Mouse (Mus musculus): ENCODE measurements around the gene Tcf3. TPM values are rescaled to one million over a fixed set of nuclear protein-coding genes. Genes with fewer than 3 reads are reported as not detected.

Gene Tcf3
- polyA plus RNA-seq, 2 experiments, result 129 to 191 TPM

DNA sequence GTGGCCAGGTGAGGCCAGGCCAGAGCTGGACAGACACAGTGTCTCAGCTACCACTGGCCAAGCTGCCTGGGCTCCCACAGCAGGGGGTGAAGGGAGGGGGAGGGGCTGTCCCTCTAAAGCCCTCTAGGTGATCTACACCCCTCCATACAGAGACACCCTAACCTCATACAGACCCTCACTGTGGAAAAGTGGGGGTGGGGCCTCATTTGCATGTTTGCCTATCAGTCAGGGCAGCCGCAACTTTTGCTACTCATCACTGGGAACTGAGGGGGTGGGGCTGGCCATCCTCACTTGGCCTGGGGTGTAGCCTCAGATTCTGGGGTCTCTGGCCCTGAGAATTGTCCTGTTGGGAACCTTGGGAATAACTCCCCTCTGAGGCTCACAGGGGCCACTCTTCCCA lies 11.6 kb upstream of the Tcf3 start:
- H3K9me3 ChIP-seq (ENCODE audit: control insufficient read depth, low read length), result no peaks in the 10 kb centered on the region
- H3K27me3 ChIP-seq (ENCODE audit: control insufficient read depth, insufficient read depth, low read length), result 0 out of 2 replicates have a peak, but pooled peaks cover 4% of the 10 kb centered on the region

DNA sequence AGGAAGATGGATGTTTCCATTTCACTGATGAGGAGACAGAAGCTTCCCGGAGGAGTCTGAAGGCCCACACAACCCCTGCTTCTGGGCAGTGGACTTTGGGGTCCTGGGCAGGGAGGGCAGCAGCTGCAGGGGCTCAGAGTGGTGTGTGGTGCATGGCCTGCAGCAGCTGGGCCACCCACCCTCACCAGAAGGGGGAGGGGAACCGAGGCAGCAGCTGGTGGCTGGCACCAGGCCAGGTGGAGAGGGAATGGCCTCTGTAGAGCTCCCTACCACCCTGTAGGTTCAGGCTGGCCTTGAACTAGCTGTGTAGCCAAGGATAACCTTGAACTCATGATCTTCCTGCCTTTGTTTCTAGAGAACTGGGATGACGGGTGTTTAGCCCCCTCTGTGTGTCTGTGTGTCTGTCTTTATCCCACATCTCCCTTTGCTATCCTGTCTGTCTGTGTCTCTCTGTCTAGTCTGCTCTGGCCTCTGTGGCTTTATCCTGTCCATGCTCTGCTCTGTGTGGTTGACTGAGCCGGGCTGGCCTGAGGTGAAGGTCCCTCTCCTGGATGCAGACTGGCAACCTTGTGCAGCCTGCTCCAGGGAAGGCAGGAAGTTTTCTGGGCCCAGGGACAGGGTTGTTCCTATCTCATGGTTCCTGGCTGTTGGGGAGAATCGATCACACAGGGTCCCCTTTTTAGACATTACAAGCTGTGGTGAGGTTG lies 11.0 kb upstream of the Tcf3 start:
- H3K27me3 ChIP-seq (ENCODE audit: control insufficient read depth, insufficient read depth, low read length), result 0 out of 2 replicates have a peak, but pooled peaks cover 4% of the 10 kb centered on the region
- H3K36me3 ChIP-seq (ENCODE audit: control insufficient read depth, insufficient read depth, low read length), result no peaks in the 10 kb centered on the region
- peak; percentile 62 for ATAC-seq (ENCODE audit: low FRiP score, low read depth)
- TF ChIP-seq POLR2A (IDR thresholded peaks at IDR 0.05; ENCODE audit: borderline replicate concordance, extremely low read depth, insufficient read depth, insufficient read length), result no peak
- DNase-seq (ENCODE audit: low spot score), result no peak
- no peak overlapping the region for H3K4me3 ChIP-seq (replicated peaks; ENCODE audit: low read length)
- H3K27ac ChIP-seq (replicated peaks; ENCODE audit: low read depth, low read length), result no peak overlapping the region
- peak overlapping the region; percentile 25; the same call in 1 of the 2 replicates for H3K9ac ChIP-seq (ENCODE audit: low read depth, low read length, severe bottlenecking)
- no peaks in the 10 kb centered on the region for H3K4me1 ChIP-seq (ENCODE audit: control insufficient read depth, insufficient read depth, low read length)
- H3K9me3 ChIP-seq (ENCODE audit: control insufficient read depth, low read length), result no peaks in the 10 kb centered on the region
- no peak overlapping the region for H3K4me2 ChIP-seq (replicated peaks; ENCODE audit: low read depth, low read length, severe bottlenecking)
- WGBS, result 51% methylated on average over 4 of the region's 5 CpGs

More for the DNA sequence above, 11.6 kb upstream of the Tcf3 start:
- 25% methylated on average over 1 of the region's 1 CpGs for WGBS
- H3K4me3 ChIP-seq (replicated peaks; ENCODE audit: low read length), result no peak overlapping the region
- H3K4me1 ChIP-seq (ENCODE audit: control insufficient read depth, insufficient read depth, low read length), result no peaks in the 10 kb centered on the region
- DNase-seq (ENCODE audit: low spot score) (no peak), ATAC-seq (ENCODE audit: low FRiP score, low read depth) (no peak)
- H3K27ac ChIP-seq (replicated peaks; ENCODE audit: low read depth, low read length), result no peak overlapping the region
- TF ChIP-seq POLR2A (IDR thresholded peaks at IDR 0.05; ENCODE audit: borderline replicate concordance, extremely low read depth, insufficient read depth, insufficient read length), result no peak
- H3K9ac ChIP-seq (ENCODE audit: low read depth, low read length, severe bottlenecking), result no peak overlapping the region
- H3K36me3 ChIP-seq (ENCODE audit: control insufficient read depth, insufficient read depth, low read length), result no peaks in the 10 kb centered on the region
- no peak overlapping the region for H3K4me2 ChIP-seq (replicated peaks; ENCODE audit: low read depth, low read length, severe bottlenecking)

DNA sequence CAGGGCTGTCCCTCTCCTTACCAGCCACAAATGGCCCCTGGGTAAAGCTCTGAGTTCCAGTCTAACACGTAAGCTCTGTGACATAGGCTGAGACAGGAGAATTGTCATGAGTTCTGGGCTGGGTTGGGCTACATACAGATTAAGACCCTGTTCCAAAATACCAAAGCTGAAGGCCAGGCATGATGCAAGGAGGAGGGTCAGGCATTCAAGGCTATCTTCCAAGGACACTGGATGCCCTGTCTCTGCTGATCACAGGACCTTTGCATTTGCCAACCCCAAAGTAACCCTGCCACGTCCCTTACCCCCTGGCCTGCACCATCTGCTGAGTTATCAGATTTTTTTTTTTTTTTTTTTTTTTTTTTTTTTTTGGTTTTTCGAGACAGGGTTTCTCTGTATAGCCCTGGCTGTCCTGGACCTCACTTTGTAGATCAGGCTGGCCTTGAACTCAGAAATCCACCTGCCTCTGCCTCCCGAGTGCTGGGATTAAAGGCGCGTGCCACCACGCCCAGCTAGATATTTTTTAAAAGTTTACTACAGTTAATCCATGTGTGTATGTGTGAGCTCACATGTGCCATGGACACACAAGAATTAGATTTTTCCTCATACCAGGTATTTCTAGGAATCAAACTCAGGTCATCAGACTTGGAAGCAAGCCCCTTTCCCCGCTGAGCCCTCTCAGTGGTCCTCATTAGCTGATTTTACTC lies 10.3 kb upstream of the Tcf3 start:
- H3K27ac ChIP-seq (replicated peaks; ENCODE audit: low read depth, low read length), result no peak overlapping the region
- H3K27me3 ChIP-seq (ENCODE audit: control insufficient read depth, insufficient read depth, low read length), result 0 out of 2 replicates have a peak, but pooled peaks cover 4% of the 10 kb centered on the region
- no peak overlapping the region for H3K4me3 ChIP-seq (replicated peaks; ENCODE audit: low read length)
- TF ChIP-seq POLR2A (IDR thresholded peaks at IDR 0.05; ENCODE audit: borderline replicate concordance, extremely low read depth, insufficient read depth, insufficient read length), result no peak
- no peaks in the 10 kb centered on the region for H3K4me1 ChIP-seq (ENCODE audit: control insufficient read depth, insufficient read depth, low read length)
- no peak for DNase-seq (ENCODE audit: low spot score)
- H3K36me3 ChIP-seq (ENCODE audit: control insufficient read depth, insufficient read depth, low read length), result no peaks in the 10 kb centered on the region
- peak overlapping the region; percentile 25; the same call in 1 of the 2 replicates for H3K9ac ChIP-seq (ENCODE audit: low read depth, low read length, severe bottlenecking)
- ATAC-seq (ENCODE audit: low FRiP score, low read depth), result no peak
- no peaks in the 10 kb centered on the region for H3K9me3 ChIP-seq (ENCODE audit: control insufficient read depth, low read length)
- no peak overlapping the region for H3K4me2 ChIP-seq (replicated peaks; ENCODE audit: low read depth, low read length, severe bottlenecking)
- WGBS, result 72% methylated on average over 8 of the region's 8 CpGs

DNA sequence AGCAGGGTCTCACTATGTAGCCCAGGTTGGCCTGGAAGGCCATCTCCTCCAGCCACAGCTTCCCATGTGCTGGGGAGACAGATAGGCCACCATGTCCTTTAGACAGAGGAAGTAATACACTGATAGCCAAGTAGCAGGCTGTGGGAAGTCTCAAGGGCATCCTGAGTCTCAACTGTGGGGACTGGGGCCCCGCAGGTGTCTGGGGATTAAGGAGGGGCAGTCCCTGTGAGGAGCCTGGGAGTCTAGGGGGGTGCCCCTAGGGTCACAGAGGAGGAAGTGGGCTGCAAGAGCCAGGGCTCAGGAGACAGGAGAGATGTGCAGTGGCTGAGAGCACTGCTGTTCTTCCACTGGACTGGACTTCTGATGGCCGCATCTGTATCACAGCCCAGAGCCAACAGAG lies 9.5 kb upstream of the Tcf3 start:
- no peak overlapping the region for H3K4me2 ChIP-seq (replicated peaks; ENCODE audit: low read depth, low read length, severe bottlenecking)
- no peak overlapping the region for H3K9ac ChIP-seq (ENCODE audit: low read depth, low read length, severe bottlenecking)
- no peak for TF ChIP-seq POLR2A (IDR thresholded peaks at IDR 0.05; ENCODE audit: borderline replicate concordance, extremely low read depth, insufficient read depth, insufficient read length)
- DNase-seq (ENCODE audit: low spot score), result no peak
- no peaks in the 10 kb centered on the region for H3K36me3 ChIP-seq (ENCODE audit: control insufficient read depth, insufficient read depth, low read length)
- H3K27me3 ChIP-seq (ENCODE audit: control insufficient read depth, insufficient read depth, low read length), result 0 out of 2 replicates have a peak, but pooled peaks cover 1% of the 10 kb centered on the region
- no peak overlapping the region for H3K4me3 ChIP-seq (replicated peaks; ENCODE audit: low read length)
- no peak overlapping the region for H3K27ac ChIP-seq (replicated peaks; ENCODE audit: low read depth, low read length)
- 60% methylated on average over 2 of the region's 2 CpGs for WGBS
- no peaks in the 10 kb centered on the region for H3K4me1 ChIP-seq (ENCODE audit: control insufficient read depth, insufficient read depth, low read length)
- H3K9me3 ChIP-seq (ENCODE audit: control insufficient read depth, low read length), result no peaks in the 10 kb centered on the region
- no peak for ATAC-seq (ENCODE audit: low FRiP score, low read depth)

DNA sequence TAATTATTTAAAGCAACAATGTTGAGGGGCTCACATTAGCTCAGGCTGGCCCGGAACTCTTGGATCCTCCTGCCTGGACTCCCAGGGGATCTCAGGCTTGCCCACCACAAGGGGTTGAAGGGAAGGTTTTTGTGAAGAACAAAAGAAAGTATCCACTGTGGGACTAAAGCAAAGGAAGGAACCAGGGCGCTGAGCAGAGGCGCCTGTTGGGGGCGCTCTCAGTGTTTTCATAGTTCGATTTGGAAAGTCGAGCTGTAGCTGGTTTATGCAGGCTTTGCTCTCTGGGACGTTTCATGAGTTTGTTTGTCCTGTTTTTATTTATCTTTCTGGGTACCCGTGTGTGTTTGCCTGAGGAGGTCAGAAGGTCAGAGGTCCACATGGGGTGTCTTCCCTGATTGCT lies 8.2 kb upstream of the Tcf3 start:
- ATAC-seq (ENCODE audit: low FRiP score, low read depth), result no peak
- Histone ChIP-seq H3K4me3 (replicated peaks; ENCODE audit: low read length) (no peak overlapping the region), H3K27me3 (ENCODE audit: control insufficient read depth, insufficient read depth, low read length) (no peaks in the 10 kb centered on the region), H3K36me3 (ENCODE audit: control insufficient read depth, insufficient read depth, low read length) (no peaks in the 10 kb centered on the region), H3K9me3 (ENCODE audit: control insufficient read depth, low read length) (no peaks in the 10 kb centered on the region), H3K4me2 (replicated peaks; ENCODE audit: low read depth, low read length, severe bottlenecking) (no peak overlapping the region), H3K9ac (ENCODE audit: low read depth, low read length, severe bottlenecking) (no peak overlapping the region), H3K4me1 (ENCODE audit: control insufficient read depth, insufficient read depth, low read length) (no peaks in the 10 kb centered on the region), H3K27ac (replicated peaks; ENCODE audit: low read depth, low read length) (no peak overlapping the region)
- WGBS, result 62% methylated on average over 8 of the region's 8 CpGs
- no peak for TF ChIP-seq POLR2A (IDR thresholded peaks at IDR 0.05; ENCODE audit: borderline replicate concordance, extremely low read depth, insufficient read depth, insufficient read length)
- DNase-seq (ENCODE audit: low spot score), result no peak
